Mouse (Mus musculus): ENCODE measurements around the gene Caskin1. TPM values are rescaled to one million over a fixed set of nuclear protein-coding genes. Genes with fewer than 3 reads are reported as not detected.

Caskin1 gene
- total RNA-seq (2023) = not detected

GRCm38 (mm10) chr17:24488186-24488661 is at the start of gene Caskin1:
Gene Caskin1 (plus strand): TSS chr17:24488601.

GRCm38 (mm10) chr17:24442632-24443155 is 45.7 kb upstream of the Caskin1 start, which contains the start of gene Dnase1l2:
Gene Dnase1l2 (minus strand): TSS chr17:24443105.

GRCm38 (mm10) chr17:24469910-24470602 is 18.3 kb upstream of the Caskin1 start, which contains the start of the genes E4f1 and Pgp:
Gene E4f1 (minus strand): TSS chr17:24470313.
Gene Pgp (plus strand): TSS chr17:24470392.

GRCm38 (mm10) chr17:24473612-24474275 is 14.7 kb upstream of the Caskin1 start, which contains the start of gene Bricd5:
Gene Bricd5 (plus strand): TSS chr17:24473884.

GRCm38 (mm10) chr17:24478663-24479380 is 9.6 kb upstream of the Caskin1 start, which contains the start of gene Mlst8:
Gene Mlst8 (minus strand): TSS chr17:24479078.

GRCm38 (mm10) chr17:24527723-24528559 is 39.5 kb downstream of the Caskin1 start, which contains the start of gene Traf7:
Gene Traf7 (minus strand): TSS chr17:24527938.

GRCm38 (mm10) chr17:24534160-24534718 is 45.8 kb downstream of the Caskin1 start, which contains the start of gene Rab26:
Gene Rab26 (minus strand): TSS chr17:24534210.

GRCm38 (mm10) chr17:24549618-24550415 is 61.4 kb downstream of the Caskin1 start, which contains the start of gene Pkd1:
Gene Pkd1 (plus strand): TSS chr17:24549834.

Other genes with a start within 250 kb of the Caskin1 start
- gene Ccnf, start 237.1 kb upstream of the Caskin1 start, total RNA-seq (2023) = 10 to 100 TPM; 15.7 to 16.9 TPM
- gene Abca17, start 137.5 kb upstream of the Caskin1 start, total RNA-seq (2023) = under 1 TPM; 0.26 to 0.27 TPM
- gene Abca3, start 136.7 kb upstream of the Caskin1 start, total RNA-seq (2023) = 10 to 100 TPM; 75.4 to 76.2 TPM
- 10 to 100 TPM; 82.6 to 84.4 TPM for gene Rnps1, start 74.0 kb upstream of the Caskin1 start, total RNA-seq (2023)
- gene Eci1, start 62.0 kb upstream of the Caskin1 start, total RNA-seq (2023) = 10 to 100 TPM; 20.9 to 22.4 TPM
- gene Dnase1l2, start 45.5 kb upstream of the Caskin1 start, total RNA-seq (2023) = 1 to 10 TPM; 2.4 to 3.3 TPM
- 10 to 100 TPM; 37.7 to 43.5 TPM for gene E4f1, start 18.3 kb upstream of the Caskin1 start, total RNA-seq (2023)
- gene Pgp, start 18.2 kb upstream of the Caskin1 start, total RNA-seq (2023) = 10 to 100 TPM; 14.8 to 18.7 TPM
- not detected for gene Bricd5, start 14.7 kb upstream of the Caskin1 start, total RNA-seq (2023)
- gene Mlst8, start 9.5 kb upstream of the Caskin1 start, total RNA-seq (2023) = 10 to 100 TPM; 19.4 to 24.9 TPM
- 100 to 1,000 TPM; 141 to 154 TPM for gene Traf7, start 39.3 kb downstream of the Caskin1 start, total RNA-seq (2023)
- gene Rab26, start 45.6 kb downstream of the Caskin1 start, total RNA-seq (2023) = 1 to 10 TPM in 1 of 2 experiments, under 1 TPM in 1; 0.58 to 1.6 TPM
- 10 to 100 TPM; 41.4 to 46.0 TPM for gene Pkd1, start 61.2 kb downstream of the Caskin1 start, total RNA-seq (2023)
- 10 to 100 TPM; 68.8 to 75.5 TPM for gene Tsc2, start 144.0 kb downstream of the Caskin1 start, total RNA-seq (2023)
- 1 to 10 TPM; 1.7 to 2.5 TPM for gene Nthl1, start 144.1 kb downstream of the Caskin1 start, total RNA-seq (2023)
- 1 to 10 TPM; 2.1 to 2.9 TPM for gene Slc9a3r2, start 161.7 kb downstream of the Caskin1 start, total RNA-seq (2023)
- gene Npw, start 169.9 kb downstream of the Caskin1 start, total RNA-seq (2023) = not detected
- 10 to 100 TPM; 46.6 to 48.8 TPM for gene Zfp598, start 181.1 kb downstream of the Caskin1 start, total RNA-seq (2023)
- not detected for gene Syngr3, start 201.4 kb downstream of the Caskin1 start, total RNA-seq (2023)
- gene Gfer, start 207.6 kb downstream of the Caskin1 start, total RNA-seq (2023) = 10 to 100 TPM; 15.5 to 18.1 TPM
- gene Noxo1, start 207.6 kb downstream of the Caskin1 start, total RNA-seq (2023) = 1 to 10 TPM; 3.4 to 5.3 TPM
- 10 to 100 TPM; 16.1 to 22.1 TPM for gene Tbl3, start 219.1 kb downstream of the Caskin1 start, total RNA-seq (2023)
- not detected for gene Rnf151, start 229.5 kb downstream of the Caskin1 start, total RNA-seq (2023)
- gene Rps2, start 229.5 kb downstream of the Caskin1 start, total RNA-seq (2023) = 100 to 1,000 TPM; 714 to 754 TPM
- 100 to 1,000 TPM in 1 of 2 experiments, 10 to 100 TPM in 1; 70.4 to 102 TPM for gene Ndufb10, start 235.9 kb downstream of the Caskin1 start, total RNA-seq (2023)
- gene Rpl3l, start 239.2 kb downstream of the Caskin1 start, total RNA-seq (2023) = 1 to 10 TPM; 1.6 to 3.7 TPM
- 100 to 1,000 TPM; 740 to 885 TPM for gene Msrb1, start 248.0 kb downstream of the Caskin1 start, total RNA-seq (2023)

Data from monocyte, adult 59 days (primary cell).